In the genomic region with DNA sequence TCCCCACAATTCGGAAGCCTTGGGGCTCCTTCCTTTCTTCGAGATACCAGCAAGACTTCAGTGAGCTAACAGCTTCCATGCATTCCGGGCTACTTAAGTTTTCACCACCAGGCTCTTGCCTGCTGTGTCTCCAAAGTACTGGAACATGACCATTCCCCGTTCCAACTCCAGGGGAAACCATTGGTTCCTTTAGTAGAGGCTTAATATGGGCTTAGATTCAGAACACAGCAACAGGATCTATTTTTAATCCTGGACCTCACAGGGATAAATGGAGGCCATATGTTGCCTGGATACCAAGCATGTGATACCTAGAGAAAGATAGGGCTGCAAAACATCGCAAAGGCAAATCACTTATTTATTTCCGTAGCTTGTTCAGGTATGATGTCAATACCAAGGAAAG, we compare ENCODE assay signal across 19 mouse cellular contexts.
DNase-seq lines count a peak whose midpoint lies in the region; ATAC-seq and TF ChIP-seq lines count a peak whose summit lies in the region.
"Had no signal": no experiment of that assay in that cellular context is flagged by ENCODE, and none has a peak within 500 bp of the region (broad histone marks: within the 10 kb centered on the region; RNA-seq: fewer than 3 reads in every experiment).

No protein-coding gene starts in this region.

- TF ChIP-seq CTCF in forebrain, postnatal 0 days (IDR thresholded peaks at IDR 0.05; ENCODE audit: low read depth), result no peak

- 87% methylated on average over 6 of the region's 6 CpGs for WGBS in forebrain, postnatal 0 days
- 93% methylated on average over 6 of the region's 6 CpGs for WGBS in forebrain, embryonic 14.5 days
- 60% methylated on average over 6 of the region's 6 CpGs for WGBS in heart, embryonic 11.5 days (ENCODE audit: insufficient replicate concordance)
- 89% methylated on average over 6 of the region's 6 CpGs for WGBS in hindbrain, embryonic 12.5 days

- no peak overlapping the region for H3K4me2 ChIP-seq in forebrain, postnatal 0 days (ENCODE audit: low read depth)
- H3K4me2 ChIP-seq in forebrain, embryonic 14.5 days (ENCODE audit: low read length), result no peak overlapping the region
- H3K4me2 ChIP-seq in heart, embryonic 11.5 days, result no peak overlapping the region
- H3K4me2 ChIP-seq in hindbrain, embryonic 12.5 days (replicated peaks), result no peak overlapping the region
- H3K4me2 ChIP-seq: embryonic facial prominence, embryonic 12.5 days; forebrain, embryonic 13.5 days; hindbrain, embryonic 13.5 days; limb, embryonic 13.5 days; liver, embryonic 13.5 days; lung, embryonic 14.5 days had no signal

- H3K36me3 ChIP-seq in forebrain, postnatal 0 days (ENCODE audit: insufficient read depth), result no peaks in the 10 kb centered on the region
- H3K36me3 ChIP-seq in forebrain, embryonic 14.5 days (ENCODE audit: control insufficient read depth, insufficient read depth, low read length), result no peaks in the 10 kb centered on the region
- no peaks in the 10 kb centered on the region for H3K36me3 ChIP-seq in heart, embryonic 11.5 days (ENCODE audit: control insufficient read depth, insufficient read depth, low read length)
- no peaks in the 10 kb centered on the region for H3K36me3 ChIP-seq in hindbrain, embryonic 12.5 days
- H3K36me3 ChIP-seq: embryonic facial prominence, embryonic 12.5 days; hindbrain, embryonic 13.5 days; limb, embryonic 13.5 days; liver, embryonic 13.5 days had no signal

- no peak for DNase-seq in forebrain, postnatal 0 days
- DNase-seq in forebrain, embryonic 14.5 days (ENCODE audit: low spot score), result no peak
- peak; percentile 26 for DNase-seq in layer of hippocampus, adult 9-11 months
- no peak for DNase-seq in layer of hippocampus, adult 8-10 months (ENCODE audit: low spot score in 2 of 2)
- peak; percentile 14 for DNase-seq in heart, postnatal 4 days
- DNase-seq in left cerebral cortex, adult 11 months (ENCODE audit: low spot score), result no peak
- DNase-seq: kidney, adult 9 months; kidney, postnatal 25 days; liver, embryonic 13.5 days; lung, embryonic 14.5 days; lung, postnatal 36 days had no signal

- H3K4me3 ChIP-seq in forebrain, postnatal 0 days (ENCODE audit: low read depth, low read length), result no peak overlapping the region
- no peak overlapping the region for H3K4me3 ChIP-seq in forebrain, embryonic 14.5 days (ENCODE audit: low read depth, low read length)
- no peak overlapping the region for H3K4me3 ChIP-seq in heart, embryonic 11.5 days (ENCODE audit: low read depth, low read length)
- H3K4me3 ChIP-seq in hindbrain, embryonic 12.5 days, result no peak overlapping the region
- H3K4me3 ChIP-seq: embryonic facial prominence, embryonic 12.5 days; erythroblast, embryonic 14.5 days; forebrain, embryonic 13.5 days; hindbrain, embryonic 13.5 days; limb, embryonic 13.5 days; liver, embryonic 13.5 days had no signal

- H3K9ac ChIP-seq in forebrain, postnatal 0 days, result no peak overlapping the region
- H3K9ac ChIP-seq in forebrain, embryonic 14.5 days (ENCODE audit: low read length), result no peak overlapping the region
- H3K9ac ChIP-seq in heart, embryonic 11.5 days (ENCODE audit: low read depth, low read length), result no peak overlapping the region
- no peak overlapping the region for H3K9ac ChIP-seq in hindbrain, embryonic 12.5 days
- H3K9ac ChIP-seq: embryonic facial prominence, embryonic 12.5 days; forebrain, embryonic 13.5 days; hindbrain, embryonic 13.5 days; limb, embryonic 13.5 days; liver, embryonic 13.5 days; lung, embryonic 14.5 days had no signal

- ATAC-seq in forebrain, postnatal 0 days, result peak; percentile 42; the same call in 1 of the 2 replicates
- no peak for ATAC-seq in forebrain, embryonic 14.5 days
- no peak for ATAC-seq in heart, embryonic 11.5 days (replicated peaks; ENCODE audit: insufficient number of reproducible peaks, low FRiP score, low TSS enrichment)
- ATAC-seq in hindbrain, embryonic 12.5 days (ENCODE audit: low FRiP score), result no peak
- ATAC-seq: forebrain, embryonic 13.5 days had no signal

- H3K4me1 ChIP-seq in forebrain, postnatal 0 days (ENCODE audit: insufficient read depth), result 0 out of 2 replicates have a peak, but pooled peaks cover 10% of the 10 kb centered on the region
- no peaks in the 10 kb centered on the region for H3K4me1 ChIP-seq in forebrain, embryonic 14.5 days (ENCODE audit: control insufficient read depth, insufficient read depth, low read length)
- peaks cover 3% of the 10 kb centered on the region; the same call in 1 of the 2 replicates for H3K4me1 ChIP-seq in heart, embryonic 11.5 days (ENCODE audit: control insufficient read depth, insufficient read depth, low read length)
- H3K4me1 ChIP-seq in hindbrain, embryonic 12.5 days, result no peaks in the 10 kb centered on the region
- H3K4me1 ChIP-seq: embryonic facial prominence, embryonic 12.5 days; forebrain, embryonic 13.5 days; hindbrain, embryonic 13.5 days; limb, embryonic 13.5 days; liver, embryonic 13.5 days had no signal

- no peaks in the 10 kb centered on the region for H3K9me3 ChIP-seq in forebrain, postnatal 0 days (ENCODE audit: low read length)
- H3K9me3 ChIP-seq in forebrain, embryonic 14.5 days (replicated peaks; ENCODE audit: control insufficient read depth, low read length), result no peaks in the 10 kb centered on the region
- H3K9me3 ChIP-seq in heart, embryonic 11.5 days (replicated peaks; ENCODE audit: control insufficient read depth, low read length), result no peaks in the 10 kb centered on the region
- H3K9me3 ChIP-seq in hindbrain, embryonic 12.5 days (replicated peaks), result no peaks in the 10 kb centered on the region
- H3K9me3 ChIP-seq: embryonic facial prominence, embryonic 12.5 days; forebrain, embryonic 13.5 days; hindbrain, embryonic 13.5 days; limb, embryonic 13.5 days; liver, embryonic 13.5 days had no signal

- no peaks in the 10 kb centered on the region for H3K27me3 ChIP-seq in forebrain, postnatal 0 days (ENCODE audit: insufficient read depth, low read length)
- H3K27me3 ChIP-seq in forebrain, embryonic 14.5 days (replicated peaks; ENCODE audit: control insufficient read depth, insufficient read depth, low read length), result no peaks in the 10 kb centered on the region
- H3K27me3 ChIP-seq in heart, embryonic 11.5 days (ENCODE audit: control insufficient read depth, insufficient read depth, low read length), result no peaks in the 10 kb centered on the region
- no peaks in the 10 kb centered on the region for H3K27me3 ChIP-seq in hindbrain, embryonic 12.5 days
- H3K27me3 ChIP-seq: CH12.LX; embryonic facial prominence, embryonic 12.5 days; forebrain, embryonic 13.5 days; hindbrain, embryonic 13.5 days; limb, embryonic 13.5 days; liver, embryonic 13.5 days had no signal

- H3K27ac ChIP-seq in forebrain, postnatal 0 days (ENCODE audit: low read depth, low read length), result no peak overlapping the region
- H3K27ac ChIP-seq in forebrain, embryonic 14.5 days (ENCODE audit: low read depth, low read length), result no peak overlapping the region
- H3K27ac ChIP-seq in heart, embryonic 11.5 days (ENCODE audit: low read depth, low read length), result 0 out of 2 replicates have a peak overlapping the region, but pooled peaks have one; percentile 16
- H3K27ac ChIP-seq in hindbrain, embryonic 12.5 days, result no peak overlapping the region
- H3K27ac ChIP-seq: embryonic facial prominence, embryonic 12.5 days; forebrain, embryonic 13.5 days; hindbrain, embryonic 13.5 days; limb, embryonic 13.5 days; liver, embryonic 13.5 days had no signal

Comparison
In these comparisons a context has a peak if more than half of its experiments do, and no peak if none do; other contexts are left out.
1. DNase-seq: peak in layer of hippocampus, adult 9-11 months (single experiment) and heart, postnatal 4 days (single experiment); none in forebrain, postnatal 0 days (single experiment), forebrain, embryonic 14.5 days (single experiment), layer of hippocampus, adult 8-10 months (0 of 2) and left cerebral cortex, adult 11 months (single experiment).